Mouse (Mus musculus): ENCODE results near the gene Prdm15.

DNA sequence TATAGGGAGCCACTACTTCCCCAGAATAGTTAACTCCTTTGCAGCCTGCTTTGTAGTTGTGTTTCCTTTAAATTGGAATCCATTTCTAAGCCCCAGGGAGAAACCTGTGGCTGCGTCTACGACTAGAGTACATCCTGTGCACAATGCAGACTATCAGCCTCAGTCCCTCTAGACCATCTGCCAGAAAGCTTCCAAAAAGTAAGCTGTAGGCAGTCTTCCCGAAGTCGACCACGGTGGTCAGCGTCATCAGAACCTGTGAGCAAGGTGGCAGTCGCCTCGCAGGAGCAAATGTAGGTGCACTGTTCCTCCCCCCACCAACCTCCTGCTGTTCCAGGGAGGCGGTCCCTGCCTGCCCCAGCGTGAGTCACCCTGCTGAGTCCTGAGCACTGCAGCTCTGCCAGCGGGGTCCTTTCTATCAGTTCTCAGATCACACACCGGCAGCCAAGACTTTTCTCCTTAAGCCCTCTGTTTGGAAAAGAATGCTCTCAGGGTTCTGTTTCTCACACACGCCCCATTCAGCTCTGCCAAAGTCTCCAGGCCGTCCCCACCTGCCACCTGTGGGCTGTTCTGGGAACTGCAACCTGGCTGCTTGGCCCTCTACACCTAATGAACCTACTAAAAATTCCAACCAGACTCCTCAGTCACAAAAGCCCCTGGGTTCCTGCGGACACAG lies 73.2 kb downstream of the Prdm15 start:
- TF ChIP-seq CTCF (IDR thresholded peaks at IDR 0.05) (peak; percentile 89), EP300 (IDR thresholded peaks at IDR 0.05) (no peak)
